Mouse (Mus musculus) lung, embryonic 15.5 days (tissue): ENCODE data around the gene Jazf1. TPM values are rescaled to one million over a fixed set of nuclear protein-coding genes. Genes with fewer than 3 reads are reported as not detected.

Experiments used
- ATAC-seq: fragments of 200-750 bp; cut with Nextera tagmentation; 2 replicates; pipeline ENCODE4 v1.8.0; 2017; ENCODE audit warnings: moderate number of reproducible peaks, borderline replicate concordance; ENCODE audit not compliant: low FRiP score, low TSS enrichment; ENCODE audit errors: extremely low read depth
- H3K27ac ChIP-seq: fragments of 300-500 bp; sonication (generic); 2 replicates; pipeline ENCODE4 v1.5.1; 2015; ENCODE audit warnings: moderate library complexity, mild to moderate bottlenecking, inconsistent platforms
- H3K27me3 ChIP-seq: fragments of 300-500 bp; sonication (generic); 2 replicates; pipeline ENCODE4 v1.6.1; 2015; ENCODE audit warnings: inconsistent platforms
- H3K36me3 ChIP-seq: fragments of 300-500 bp; sonication (generic); 2 replicates; pipeline ENCODE4 v1.6.1; 2015; ENCODE audit warnings: inconsistent platforms
- H3K4me1 ChIP-seq: fragments of 300-500 bp; sonication (generic); 2 replicates; pipeline ENCODE4 v1.6.1; 2015; ENCODE audit warnings: inconsistent platforms
- H3K4me2 ChIP-seq: fragments of 300-500 bp; sonication (generic); 2 replicates; pipeline ENCODE4 v1.6.1; 2015; ENCODE audit warnings: inconsistent platforms, mild to moderate bottlenecking, moderate library complexity
- H3K4me3 ChIP-seq: fragments of 300-500 bp; sonication (generic); 2 replicates; pipeline ENCODE4 v1.5.1; 2015; ENCODE audit warnings: mild to moderate bottlenecking, inconsistent platforms
- H3K9ac ChIP-seq: fragments of 300-500 bp; sonication (generic); 2 replicates; pipeline ENCODE4 v1.6.1; 2015; ENCODE audit warnings: inconsistent platforms
- H3K9me3 ChIP-seq: fragments of 300-500 bp; sonication (generic); 2 replicates; pipeline ENCODE4 v1.6.1; 2016; ENCODE audit warnings: inconsistent platforms
- WGBS: fragments of 180-500 bp; shearing (Covaris S2); methylation state at CpG from one replicate; pipeline ENCODE4 v1.1.7; 2015; 5-methylcytosine and 5-hydroxymethylcytosine counted together
- polyA plus RNA-seq: library from polyadenylated mRNA; unstranded; fragments of >200 nt; fragmentation: Nextera tagmentation; extraction: Ambion mirVana; gene quantifications from 2 replicates; pipeline ENCODE4 v1.2.1, GENCODE M21; 2015

The Jazf1 gene
- polyA plus RNA-seq, 1 experiment from 2014 or later = 4.7 TPM

- no peak overlapping the region for H3K27ac ChIP-seq
- 63% methylated on average over 5 of the region's 5 CpGs for WGBS
These were observed 118.1 kb downstream of the Jazf1 start for GRCm38 (mm10) chr6:52950371-52950770.

GRCm38 (mm10) chr6:52942534-52942933, 125.9 kb downstream of the Jazf1 start:
- H3K27ac ChIP-seq = no peak overlapping the region
- no peak overlapping the region for H3K4me2 ChIP-seq
- H3K36me3 ChIP-seq = no peaks in the 10 kb centered on the region
- H3K9me3 ChIP-seq = no peaks in the 10 kb centered on the region
- no peak overlapping the region for H3K4me3 ChIP-seq
- H3K4me1 ChIP-seq = no peaks in the 10 kb centered on the region
- 49% methylated on average over 5 of the region's 5 CpGs for WGBS
- no peak overlapping the region for H3K9ac ChIP-seq
- no peaks in the 10 kb centered on the region for H3K27me3 ChIP-seq
- no peak for ATAC-seq

More at GRCm38 (mm10) chr6:52950371-52950770, 118.1 kb downstream of the Jazf1 start:
- Histone ChIP-seq H3K4me3 (no peak overlapping the region), H3K36me3 (no peaks in the 10 kb centered on the region), H3K9ac (no peak overlapping the region), H3K4me1 (peaks cover 13% of the 10 kb centered on the region), H3K4me2 (no peak overlapping the region), H3K9me3 (no peaks in the 10 kb centered on the region), H3K27me3 (no peaks in the 10 kb centered on the region)
- ATAC-seq = no peak

- no peaks in the 10 kb centered on the region for H3K4me1 ChIP-seq
- H3K27ac ChIP-seq = no peak overlapping the region
- H3K4me2 ChIP-seq = no peak overlapping the region
- no peak overlapping the region for H3K4me3 ChIP-seq
- whole genome bisulfite sequencing = 59% methylated on average over 5 of the region's 5 CpGs
- H3K9ac ChIP-seq = no peak overlapping the region
- H3K27me3 ChIP-seq = no peaks in the 10 kb centered on the region
- H3K9me3 ChIP-seq = no peaks in the 10 kb centered on the region
- ATAC-seq = no peak
- H3K36me3 ChIP-seq = no peaks in the 10 kb centered on the region
These were observed 126.3 kb downstream of the Jazf1 start for GRCm38 (mm10) chr6:52942101-52942500.

GRCm38 (mm10) chr6:52937916-52938315, 130.5 kb downstream of the Jazf1 start:
- no peak overlapping the region for H3K4me3 ChIP-seq
- H3K27me3 ChIP-seq = no peaks in the 10 kb centered on the region
- WGBS = 66% methylated on average over 3 of the region's 3 CpGs
- no peaks in the 10 kb centered on the region for H3K9me3 ChIP-seq
- no peak for ATAC-seq
- H3K4me2 ChIP-seq = no peak overlapping the region
- H3K9ac ChIP-seq = no peak overlapping the region
- no peak overlapping the region for H3K27ac ChIP-seq
- 0 out of 2 replicates have a peak, but pooled peaks cover 4% of the 10 kb centered on the region for H3K4me1 ChIP-seq
- no peaks in the 10 kb centered on the region for H3K36me3 ChIP-seq

GRCm38 (mm10) chr6:52936995-52937394, 131.4 kb downstream of the Jazf1 start:
- H3K36me3 ChIP-seq = no peaks in the 10 kb centered on the region
- no peak overlapping the region for H3K4me3 ChIP-seq
- no peak for ATAC-seq
- H3K4me1 ChIP-seq = 0 out of 2 replicates have a peak, but pooled peaks cover 4% of the 10 kb centered on the region
- no peaks in the 10 kb centered on the region for H3K27me3 ChIP-seq
- H3K4me2 ChIP-seq = no peak overlapping the region
- 22% methylated on average over 10 of the region's 10 CpGs for WGBS
- no peak overlapping the region for H3K27ac ChIP-seq
- no peaks in the 10 kb centered on the region for H3K9me3 ChIP-seq
- no peak overlapping the region for H3K9ac ChIP-seq

GRCm38 (mm10) chr6:52934021-52934420, 134.4 kb downstream of the Jazf1 start:
- H3K4me3 ChIP-seq = no peak overlapping the region
- no peaks in the 10 kb centered on the region for H3K27me3 ChIP-seq
- no peaks in the 10 kb centered on the region for H3K36me3 ChIP-seq
- H3K27ac ChIP-seq = no peak overlapping the region
- no peak overlapping the region for H3K4me2 ChIP-seq
- H3K4me1 ChIP-seq = 0 out of 2 replicates have a peak, but pooled peaks cover 4% of the 10 kb centered on the region
- H3K9ac ChIP-seq = no peak overlapping the region
- ATAC-seq = no peak
- H3K9me3 ChIP-seq = no peaks in the 10 kb centered on the region
- WGBS = 71% methylated on average over 6 of the region's 6 CpGs

- ATAC-seq = no peak
- WGBS = 51% methylated on average over 7 of the region's 7 CpGs
- Histone ChIP-seq H3K4me3 (no peak overlapping the region), H3K36me3 (no peaks in the 10 kb centered on the region), H3K9me3 (no peaks in the 10 kb centered on the region), H3K9ac (no peak overlapping the region), H3K4me2 (no peak overlapping the region), H3K27ac (no peak overlapping the region), H3K4me1 (0 out of 2 replicates have a peak, but pooled peaks cover 4% of the 10 kb centered on the region), H3K27me3 (no peaks in the 10 kb centered on the region)
These were observed 135.7 kb downstream of the Jazf1 start for GRCm38 (mm10) chr6:52932603-52933178.

- H3K27ac ChIP-seq = no peak overlapping the region
- no peak overlapping the region for H3K4me2 ChIP-seq
- WGBS = 79% methylated on average over 12 of the region's 12 CpGs
- no peaks in the 10 kb centered on the region for H3K27me3 ChIP-seq
- H3K36me3 ChIP-seq = no peaks in the 10 kb centered on the region
- no peak for ATAC-seq
- no peak overlapping the region for H3K4me3 ChIP-seq
- no peaks in the 10 kb centered on the region for H3K9me3 ChIP-seq
- no peaks in the 10 kb centered on the region for H3K4me1 ChIP-seq
- no peak overlapping the region for H3K9ac ChIP-seq
These were observed 139.1 kb downstream of the Jazf1 start for GRCm38 (mm10) chr6:52929358-52929757.

- Histone ChIP-seq H3K4me1 (no peaks in the 10 kb centered on the region), H3K9ac (no peak overlapping the region), H3K4me2 (no peak overlapping the region), H3K4me3 (no peak overlapping the region), H3K36me3 (no peaks in the 10 kb centered on the region), H3K9me3 (no peaks in the 10 kb centered on the region), H3K27me3 (no peaks in the 10 kb centered on the region), H3K27ac (no peak overlapping the region)
- WGBS = 71% methylated on average over 4 of the region's 4 CpGs
- ATAC-seq = no peak
These were observed 141.5 kb downstream of the Jazf1 start for GRCm38 (mm10) chr6:52926947-52927346.

GRCm38 (mm10) chr6:52925458-52926042, 142.9 kb downstream of the Jazf1 start:
- H3K9ac ChIP-seq = no peak overlapping the region
- WGBS = 70% methylated on average over 9 of the region's 9 CpGs
- H3K27me3 ChIP-seq = no peaks in the 10 kb centered on the region
- no peaks in the 10 kb centered on the region for H3K4me1 ChIP-seq
- ATAC-seq = no peak
- H3K9me3 ChIP-seq = no peaks in the 10 kb centered on the region
- no peaks in the 10 kb centered on the region for H3K36me3 ChIP-seq
- no peak overlapping the region for H3K27ac ChIP-seq
- no peak overlapping the region for H3K4me3 ChIP-seq
- no peak overlapping the region for H3K4me2 ChIP-seq

GRCm38 (mm10) chr6:52921248-52921647, 147.2 kb downstream of the Jazf1 start:
- no peak overlapping the region for H3K4me2 ChIP-seq
- H3K27ac ChIP-seq = no peak overlapping the region
- H3K36me3 ChIP-seq = no peaks in the 10 kb centered on the region
- H3K9ac ChIP-seq = no peak overlapping the region
- H3K27me3 ChIP-seq = no peaks in the 10 kb centered on the region
- no peaks in the 10 kb centered on the region for H3K4me1 ChIP-seq
- no peak overlapping the region for H3K4me3 ChIP-seq
- WGBS = 84% methylated on average over 6 of the region's 6 CpGs
- no peaks in the 10 kb centered on the region for H3K9me3 ChIP-seq
- no peak for ATAC-seq

- ATAC-seq = no peak
- H3K9me3 ChIP-seq = no peaks in the 10 kb centered on the region
- H3K4me1 ChIP-seq = no peaks in the 10 kb centered on the region
- H3K4me3 ChIP-seq = no peak overlapping the region
- H3K36me3 ChIP-seq = no peaks in the 10 kb centered on the region
- no peaks in the 10 kb centered on the region for H3K27me3 ChIP-seq
- no peak overlapping the region for H3K9ac ChIP-seq
- 75% methylated on average over 6 of the region's 6 CpGs for WGBS
- H3K27ac ChIP-seq = no peak overlapping the region
- no peak overlapping the region for H3K4me2 ChIP-seq
These were observed 147.7 kb downstream of the Jazf1 start for GRCm38 (mm10) chr6:52920719-52921118.
